Mouse (Mus musculus): Measurements from ENCODE around the gene Elane. TPM values are rescaled to one million over a fixed set of nuclear protein-coding genes. Genes with fewer than 3 reads are reported as not detected.

Gene Elane
- polyA plus RNA-seq, 1 experiment from 2014 or later = 0.14 TPM

- peak; percentile 93 for DNase-seq (ENCODE audit: low spot score)
- peaks cover 28% of the 10 kb centered on the region for H3K36me3 ChIP-seq
- under 1% methylated on average over 15 of the region's 15 CpGs for WGBS
- peak overlapping the region; percentile 100 for H3K27ac ChIP-seq
- H3K4me1 ChIP-seq = peaks cover 56% of the 10 kb centered on the region
- no peaks in the 10 kb centered on the region for H3K9me3 ChIP-seq
- no peaks in the 10 kb centered on the region for H3K27me3 ChIP-seq (ENCODE audit: insufficient read depth, poor library complexity, severe bottlenecking)
- H3K4me3 ChIP-seq = peak overlapping the region; percentile 98
Measured at GRCm38 (mm10) chr10:79853392-79853791, 32.7 kb upstream of the Elane start.

- H3K4me1 ChIP-seq = peaks cover 61% of the 10 kb centered on the region
Measured at GRCm38 (mm10) chr10:79853860-79854795, 31.9 kb upstream of the Elane start, which contains the start of gene Ptbp1. Ptbp1 (plus strand) TSS chr10:79854427.

GRCm38 (mm10) chr10:79854801-79855541 lies 31.1 kb upstream of the Elane start:
- Histone ChIP-seq H3K27ac (peak overlapping the region; percentile 100), H3K27me3 (ENCODE audit: insufficient read depth, poor library complexity, severe bottlenecking) (no peaks in the 10 kb centered on the region), H3K4me1 (peaks cover 69% of the 10 kb centered on the region), H3K36me3 (peaks cover 44% of the 10 kb centered on the region), H3K9me3 (no peaks in the 10 kb centered on the region), H3K4me3 (peak overlapping the region; percentile 98)
- WGBS = under 1% methylated on average over 83 of the region's 83 CpGs
- DNase-seq (ENCODE audit: low spot score) = no peak

More at GRCm38 (mm10) chr10:79853860-79854795, 31.9 kb upstream of the Elane start, which contains the start of gene Ptbp1:
- Histone ChIP-seq H3K27me3 (ENCODE audit: insufficient read depth, poor library complexity, severe bottlenecking) (no peaks in the 10 kb centered on the region), H3K9me3 (no peaks in the 10 kb centered on the region), H3K27ac (peak within 1 kb of the TSS; percentile 100), H3K36me3 (peaks cover 36% of the 10 kb centered on the region), H3K4me3 (peak within 1 kb of the TSS; percentile 98)
- DNase-seq (ENCODE audit: low spot score) = peak; percentile 100
- under 1% methylated on average over 75 of the region's 75 CpGs for WGBS

GRCm38 (mm10) chr10:79855558-79856184 lies 30.4 kb upstream of the Elane start:
- H3K27me3 ChIP-seq (ENCODE audit: insufficient read depth, poor library complexity, severe bottlenecking) = no peaks in the 10 kb centered on the region
- DNase-seq (ENCODE audit: low spot score) = no peak
- peaks cover 75% of the 10 kb centered on the region for H3K4me1 ChIP-seq
- H3K36me3 ChIP-seq = peaks cover 51% of the 10 kb centered on the region
- H3K27ac ChIP-seq = peak overlapping the region; percentile 100
- H3K9me3 ChIP-seq = no peaks in the 10 kb centered on the region
- WGBS = 4% methylated on average over 10 of the region's 10 CpGs
- H3K4me3 ChIP-seq = peak overlapping the region; percentile 98

- no peak for DNase-seq (ENCODE audit: low spot score)
- Histone ChIP-seq H3K36me3 (peaks cover 57% of the 10 kb centered on the region), H3K27ac (peak overlapping the region; percentile 23; the same call in 1 of the 2 replicates), H3K27me3 (ENCODE audit: insufficient read depth, poor library complexity, severe bottlenecking) (no peaks in the 10 kb centered on the region), H3K9me3 (no peaks in the 10 kb centered on the region), H3K4me1 (peaks cover 78% of the 10 kb centered on the region), H3K4me3 (peak overlapping the region; percentile 98)
- 50% methylated on average over 6 of the region's 6 CpGs for WGBS
Measured at GRCm38 (mm10) chr10:79856280-79856679, 29.8 kb upstream of the Elane start.

DNA sequence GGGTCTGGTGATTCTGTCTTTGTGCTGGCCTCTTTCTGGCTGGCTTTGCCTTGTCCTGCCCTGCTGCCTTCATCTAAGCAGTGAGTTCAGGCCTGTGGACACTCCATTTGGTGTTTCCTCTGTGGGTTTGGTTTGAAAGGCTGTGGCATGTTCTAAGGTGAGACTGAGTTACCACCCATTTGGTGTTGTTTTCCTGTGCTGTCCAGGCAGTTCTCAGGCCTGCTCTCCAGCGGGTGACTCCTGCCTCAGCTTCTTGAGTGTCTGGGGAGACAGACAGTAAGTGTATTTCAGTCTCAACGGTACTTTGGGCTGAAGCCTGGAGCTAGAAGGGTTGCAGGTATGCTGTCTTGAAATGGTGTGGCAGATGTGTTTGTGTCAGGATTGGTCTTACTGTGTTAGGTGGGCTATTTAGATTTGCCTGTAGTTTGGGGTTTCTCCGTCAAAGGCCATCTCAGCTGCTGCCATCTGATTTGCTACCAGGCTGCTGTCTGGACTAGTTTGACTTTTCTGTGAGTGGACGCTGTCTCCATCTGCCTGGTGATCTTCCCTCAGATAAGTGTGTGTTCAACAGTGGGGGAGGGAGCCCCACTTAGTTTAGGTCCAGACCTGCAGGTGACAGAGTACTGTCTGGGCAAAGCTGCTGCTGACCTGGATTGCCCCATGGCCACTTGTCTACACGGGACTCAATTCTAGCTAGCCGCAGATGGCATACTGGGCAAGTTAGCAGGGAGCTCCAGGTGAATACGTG lies 29.2 kb upstream of the Elane start:
- peak overlapping the region; percentile 23 for H3K27ac ChIP-seq
- H3K4me1 ChIP-seq = peaks cover 74% of the 10 kb centered on the region
- peak overlapping the region; percentile 98 for H3K4me3 ChIP-seq
- no peaks in the 10 kb centered on the region for H3K27me3 ChIP-seq (ENCODE audit: insufficient read depth, poor library complexity, severe bottlenecking)
- H3K9me3 ChIP-seq = no peaks in the 10 kb centered on the region
- no peak for DNase-seq (ENCODE audit: low spot score)
- 45% methylated on average over 7 of the region's 7 CpGs for WGBS
- H3K36me3 ChIP-seq = peaks cover 63% of the 10 kb centered on the region

DNA sequence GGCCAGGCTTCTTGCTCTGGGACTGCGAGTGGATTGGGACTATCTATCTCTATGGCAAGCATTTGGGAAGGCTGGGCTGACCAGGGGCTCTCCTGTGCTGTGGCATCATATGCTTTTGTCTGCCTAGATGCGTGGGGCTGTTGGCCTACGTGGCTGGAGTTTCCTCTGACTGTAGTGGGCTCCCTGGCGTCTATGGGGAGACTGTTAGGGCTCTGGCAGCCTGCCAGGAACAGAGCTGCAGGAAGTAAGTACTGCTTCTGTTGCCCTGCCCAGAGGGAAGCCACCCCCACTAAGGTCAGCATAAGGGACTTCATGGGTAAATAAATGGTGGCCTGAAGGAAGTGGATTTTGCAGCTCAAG lies 28.6 kb upstream of the Elane start:
- Histone ChIP-seq H3K36me3 (peaks cover 69% of the 10 kb centered on the region), H3K27me3 (ENCODE audit: insufficient read depth, poor library complexity, severe bottlenecking) (no peaks in the 10 kb centered on the region), H3K4me1 (peaks cover 68% of the 10 kb centered on the region), H3K9me3 (no peaks in the 10 kb centered on the region), H3K27ac (peak overlapping the region; percentile 23), H3K4me3 (peak overlapping the region; percentile 98)
- 41% methylated on average over 4 of the region's 4 CpGs for WGBS
- DNase-seq (ENCODE audit: low spot score) = no peak

DNA sequence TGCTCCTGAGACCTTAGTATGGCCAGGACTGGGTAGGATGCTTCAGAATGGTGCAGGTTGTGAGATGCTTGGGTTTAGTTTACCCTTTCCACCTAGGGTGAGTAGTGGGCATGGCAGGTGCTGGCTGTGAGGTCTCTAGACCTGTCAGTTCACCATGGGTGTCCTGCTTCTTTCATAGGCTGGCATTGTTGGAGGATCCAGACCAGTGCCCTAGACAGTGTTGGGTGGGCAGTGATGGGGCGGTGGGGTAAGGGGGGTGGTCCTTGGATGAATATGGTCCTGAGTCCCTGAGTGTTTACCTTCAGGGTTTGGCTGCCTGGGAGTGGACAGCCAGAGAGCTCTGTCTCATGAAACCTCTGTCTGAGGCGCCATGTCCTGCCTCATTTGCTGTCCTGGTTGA lies 28.2 kb upstream of the Elane start:
- no peak for DNase-seq (ENCODE audit: low spot score)
- H3K9me3 ChIP-seq = no peaks in the 10 kb centered on the region
- H3K4me1 ChIP-seq = peaks cover 64% of the 10 kb centered on the region
- H3K27ac ChIP-seq = peak overlapping the region; percentile 23
- 88% methylated on average over 2 of the region's 2 CpGs for WGBS
- H3K4me3 ChIP-seq = peak overlapping the region; percentile 98
- H3K36me3 ChIP-seq = peaks cover 73% of the 10 kb centered on the region
- H3K27me3 ChIP-seq (ENCODE audit: insufficient read depth, poor library complexity, severe bottlenecking) = no peaks in the 10 kb centered on the region

- 69% methylated on average over 17 of the region's 17 CpGs for WGBS
- DNase-seq (ENCODE audit: low spot score) = no peak
Measured at GRCm38 (mm10) chr10:79858416-79859074, 27.5 kb upstream of the Elane start.

GRCm38 (mm10) chr10:79859116-79859515 lies 26.9 kb upstream of the Elane start:
- Histone ChIP-seq H3K4me1 (peaks cover 53% of the 10 kb centered on the region), H3K9me3 (no peaks in the 10 kb centered on the region), H3K27me3 (ENCODE audit: insufficient read depth, poor library complexity, severe bottlenecking) (no peaks in the 10 kb centered on the region), H3K27ac (no peak overlapping the region), H3K4me3 (no peak overlapping the region), H3K36me3 (peaks cover 84% of the 10 kb centered on the region)
- 89% methylated on average over 11 of the region's 11 CpGs for WGBS
- DNase-seq (ENCODE audit: low spot score) = no peak

More at GRCm38 (mm10) chr10:79858416-79859074, 27.5 kb upstream of the Elane start:
- Histone ChIP-seq H3K27ac (no peak overlapping the region), H3K9me3 (no peaks in the 10 kb centered on the region), H3K4me3 (peak overlapping the region; percentile 98), H3K4me1 (peaks cover 57% of the 10 kb centered on the region), H3K36me3 (peaks cover 80% of the 10 kb centered on the region), H3K27me3 (ENCODE audit: insufficient read depth, poor library complexity, severe bottlenecking) (no peaks in the 10 kb centered on the region)

- 92% methylated on average over 26 of the region's 26 CpGs for WGBS
Measured at GRCm38 (mm10) chr10:79860079-79860911, 25.8 kb upstream of the Elane start.

More at GRCm38 (mm10) chr10:79860079-79860911, 25.8 kb upstream of the Elane start:
- peaks cover 96% of the 10 kb centered on the region for H3K36me3 ChIP-seq
- peak overlapping the region; percentile 10; the same call in 1 of the 2 replicates for H3K4me3 ChIP-seq
- no peaks in the 10 kb centered on the region for H3K27me3 ChIP-seq (ENCODE audit: insufficient read depth, poor library complexity, severe bottlenecking)
- no peak for DNase-seq (ENCODE audit: low spot score)
- no peak overlapping the region for H3K27ac ChIP-seq
- no peaks in the 10 kb centered on the region for H3K9me3 ChIP-seq
- H3K4me1 ChIP-seq = peaks cover 60% of the 10 kb centered on the region
